Mouse (Mus musculus): ENCODE data around the gene Cfap298. TPM values are rescaled to one million over a fixed set of nuclear protein-coding genes. Genes with fewer than 3 reads are reported as not detected.

Gene Cfap298
- total RNA-seq (2015), result 8.8 and 13.9 TPM in 2 replicates
- total RNA-seq (2017), result 14.9 and 24.4 TPM in 2 replicates

GRCm38 (mm10) chr16:90934687-90935328 is at the start of gene Cfap298:
TSS of gene Cfap298 (minus strand) at chr16:90935114.
- peak; percentile 97 for ATAC-seq (ENCODE audit: poor library complexity, severe bottlenecking)

- ATAC-seq (ENCODE audit: poor library complexity, severe bottlenecking), result no peak
These were observed 36.1 kb upstream of the Cfap298 start for GRCm38 (mm10) chr16:90971004-90971403.

- no peak for ATAC-seq (ENCODE audit: poor library complexity, severe bottlenecking)
These were observed 31.3 kb upstream of the Cfap298 start for GRCm38 (mm10) chr16:90966241-90966640.

DNA sequence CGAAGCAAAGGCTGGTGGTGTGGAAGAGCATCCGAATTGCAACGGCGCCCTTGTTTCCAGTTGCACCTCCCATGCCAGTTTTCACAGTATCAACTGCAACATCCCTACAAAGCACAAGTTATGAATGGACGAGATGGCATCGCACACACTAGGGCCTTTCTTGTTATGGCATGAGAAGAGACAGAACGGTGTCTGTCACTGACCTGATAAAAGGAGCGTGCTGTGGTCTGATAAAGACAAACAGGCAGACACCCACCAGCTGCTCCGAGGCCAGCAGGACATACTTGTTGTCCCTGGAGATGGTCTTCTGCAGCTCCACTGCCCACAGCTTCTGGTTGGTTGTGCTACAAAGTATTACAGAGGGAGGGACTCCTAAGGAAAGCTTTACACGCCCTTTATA is 29.4 kb upstream of the Cfap298 start:
- ATAC-seq (ENCODE audit: poor library complexity, severe bottlenecking), result no peak; the same call in 1 of the 2 replicates

GRCm38 (mm10) chr16:90963866-90964265 is 29.0 kb upstream of the Cfap298 start:
- ATAC-seq (ENCODE audit: poor library complexity, severe bottlenecking), result no peak

- ATAC-seq (ENCODE audit: poor library complexity, severe bottlenecking), result no peak
These were observed 28.3 kb upstream of the Cfap298 start for GRCm38 (mm10) chr16:90963231-90963630.

DNA sequence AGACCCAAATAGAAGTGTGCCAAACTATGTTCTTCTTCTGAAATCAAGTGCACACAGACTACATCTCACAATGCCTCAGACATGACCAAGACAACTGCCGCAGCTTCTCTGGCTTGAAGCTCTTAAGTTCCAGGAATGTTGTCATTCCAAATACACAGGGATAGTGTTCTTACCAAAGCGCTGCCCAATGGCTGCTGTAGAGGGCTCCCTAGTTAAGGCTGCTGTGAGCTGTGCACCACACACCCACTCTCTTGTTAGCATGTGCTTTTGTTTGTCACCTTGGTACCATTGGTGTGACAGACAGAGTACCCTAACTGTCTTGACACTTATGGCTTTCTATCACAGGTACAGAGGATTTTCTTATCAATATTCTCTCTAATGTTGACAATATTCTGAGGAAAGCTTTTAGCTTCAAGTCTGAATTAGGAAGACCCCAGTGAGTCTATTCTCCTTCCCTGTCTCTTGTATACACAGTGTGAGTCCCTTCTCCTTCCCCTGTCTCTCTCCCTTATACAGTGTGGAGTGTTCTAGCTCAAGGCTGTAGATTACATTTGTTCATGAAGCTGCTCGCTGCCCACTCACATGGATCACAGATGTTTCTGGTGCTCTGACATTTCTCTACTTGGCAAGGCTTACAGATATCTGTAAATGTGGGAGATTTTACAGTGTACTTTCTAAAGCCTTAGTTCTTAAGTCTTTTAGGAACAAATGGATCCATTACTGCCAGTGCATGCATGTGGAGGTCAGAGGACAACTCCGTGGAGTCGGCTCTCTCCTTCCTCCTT is 23.6 kb upstream of the Cfap298 start:
- ATAC-seq (ENCODE audit: poor library complexity, severe bottlenecking), result no peak

DNA sequence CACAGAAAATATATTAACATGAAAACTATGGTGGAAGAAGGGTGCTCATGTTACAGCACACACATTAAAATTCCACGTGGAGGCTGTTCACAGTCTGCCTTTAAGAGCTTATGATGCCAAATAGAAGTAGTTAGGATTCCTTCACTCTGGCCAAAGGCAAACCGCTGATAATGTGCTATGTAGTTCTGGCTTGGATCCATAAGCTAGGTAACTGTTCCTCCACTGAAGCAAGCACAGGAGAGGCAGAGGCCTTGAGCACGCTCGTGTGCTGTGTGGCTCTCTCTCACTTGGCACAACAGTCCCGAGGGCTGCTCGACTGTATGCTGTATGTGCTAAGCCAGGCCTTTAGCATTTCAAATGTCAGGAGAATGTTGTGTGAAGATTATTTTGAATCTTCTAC is 20.6 kb upstream of the Cfap298 start:
- no peak for ATAC-seq (ENCODE audit: poor library complexity, severe bottlenecking)

GRCm38 (mm10) chr16:90953770-90954169 is 18.9 kb upstream of the Cfap298 start:
- ATAC-seq (ENCODE audit: poor library complexity, severe bottlenecking), result no peak

GRCm38 (mm10) chr16:90953147-90953546 is 18.2 kb upstream of the Cfap298 start:
- ATAC-seq (ENCODE audit: poor library complexity, severe bottlenecking), result no peak

DNA sequence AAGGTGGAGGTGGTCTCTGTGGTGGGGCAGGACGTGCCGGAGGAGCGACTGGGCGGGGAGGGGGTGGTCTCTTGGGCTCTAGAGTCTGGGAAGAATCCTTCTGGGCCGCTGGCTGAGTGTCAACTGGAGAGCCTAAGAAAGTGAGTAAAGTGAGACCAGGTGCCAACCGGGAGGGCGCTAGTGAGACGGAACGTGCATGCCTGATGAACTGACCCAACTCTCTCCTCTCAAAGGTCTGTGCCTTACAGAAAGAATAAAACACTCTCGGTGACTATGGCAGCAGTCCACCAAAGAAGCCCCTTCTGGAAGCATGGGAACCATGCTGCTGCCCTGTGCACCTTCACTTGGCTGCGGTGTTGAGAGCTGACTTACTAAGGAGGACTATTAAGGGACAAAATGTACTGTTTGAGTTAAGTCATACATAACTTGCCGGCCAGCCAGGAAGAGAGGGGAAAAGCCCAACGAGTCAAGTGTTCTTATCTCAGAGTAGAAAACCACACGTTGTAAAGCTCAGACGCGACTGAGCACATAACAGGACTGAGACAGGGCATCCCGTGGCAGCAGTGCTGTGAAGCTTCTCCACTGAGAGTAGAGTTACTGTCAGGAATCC is 15.5 kb upstream of the Cfap298 start:
- no peak for ATAC-seq (ENCODE audit: poor library complexity, severe bottlenecking)

DNA sequence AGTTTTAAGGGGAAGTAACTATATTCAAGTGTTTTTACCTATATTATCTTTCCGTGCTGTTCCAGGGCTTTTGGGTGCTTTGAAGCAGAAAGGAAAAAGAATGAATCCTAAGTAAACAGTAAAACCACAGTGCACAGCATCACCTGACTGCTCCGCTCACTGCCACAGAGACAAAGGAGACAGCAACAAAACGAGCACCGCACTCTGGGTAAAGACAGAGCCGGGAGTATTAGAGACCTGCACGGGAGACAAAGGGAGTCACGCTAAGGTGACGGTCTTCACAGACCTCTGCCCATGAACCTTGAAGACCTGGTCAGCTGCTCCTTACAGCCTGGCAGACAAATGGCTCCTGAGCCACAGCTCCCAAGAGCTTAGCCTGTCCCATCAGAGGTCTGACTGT is 12.1 kb upstream of the Cfap298 start:
- ATAC-seq (ENCODE audit: poor library complexity, severe bottlenecking), result no peak

- no peak for ATAC-seq (ENCODE audit: poor library complexity, severe bottlenecking)
These were observed 6.3 kb upstream of the Cfap298 start for GRCm38 (mm10) chr16:90941246-90941645.

- ATAC-seq (ENCODE audit: poor library complexity, severe bottlenecking), result peak; percentile 19
These were observed 674 bp downstream of the Cfap298 start for GRCm38 (mm10) chr16:90934193-90934686.

- no peak for ATAC-seq (ENCODE audit: poor library complexity, severe bottlenecking)
These were observed 1.3 kb downstream of the Cfap298 start for GRCm38 (mm10) chr16:90933534-90934176.

DNA sequence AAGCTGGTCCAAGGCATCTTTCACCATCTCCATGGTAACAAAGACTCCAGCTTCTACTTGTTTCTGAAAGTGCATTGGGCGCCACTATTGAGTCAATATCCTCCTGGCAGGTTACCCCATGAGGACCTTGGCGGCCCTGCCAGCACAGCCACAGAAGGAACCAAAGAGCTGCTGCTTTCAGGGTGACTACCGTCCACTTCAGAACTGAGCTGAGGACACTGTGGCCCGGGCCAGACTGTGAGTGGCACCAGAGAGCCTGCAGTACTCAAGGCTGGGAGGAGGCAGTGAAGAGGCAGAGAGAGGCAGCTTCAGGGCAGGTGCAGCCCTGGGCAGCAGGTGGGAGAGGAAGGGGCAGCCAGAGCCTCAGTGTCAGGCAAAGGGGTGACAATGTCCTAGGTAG is 7.5 kb downstream of the Cfap298 start:
- no peak for ATAC-seq (ENCODE audit: poor library complexity, severe bottlenecking)

DNA sequence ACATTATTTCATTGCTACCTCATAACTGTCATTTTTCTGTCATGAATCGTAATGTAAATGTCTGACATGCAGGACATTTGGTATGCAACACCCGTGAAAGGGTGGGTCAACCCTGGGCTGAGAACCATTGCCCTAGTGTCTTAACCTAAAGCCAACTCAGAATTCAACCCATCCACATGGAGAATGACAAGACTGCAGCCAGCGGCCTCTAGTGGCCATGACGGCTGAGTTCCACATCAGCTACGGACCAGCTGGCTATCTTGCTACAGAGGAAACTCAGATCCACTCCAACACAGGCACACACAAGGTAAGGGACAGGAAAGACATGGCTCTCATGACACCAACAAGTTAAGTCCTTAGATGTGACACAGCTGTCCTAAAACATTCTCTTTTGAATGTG is 9.5 kb downstream of the Cfap298 start:
- ATAC-seq (ENCODE audit: poor library complexity, severe bottlenecking), result peak; percentile 52; the same call in 1 of the 2 replicates

- ATAC-seq (ENCODE audit: poor library complexity, severe bottlenecking), result 0 out of 2 replicates have a peak, but pooled peaks have one; percentile 27
These were observed 10.1 kb downstream of the Cfap298 start for GRCm38 (mm10) chr16:90924606-90925370.

DNA sequence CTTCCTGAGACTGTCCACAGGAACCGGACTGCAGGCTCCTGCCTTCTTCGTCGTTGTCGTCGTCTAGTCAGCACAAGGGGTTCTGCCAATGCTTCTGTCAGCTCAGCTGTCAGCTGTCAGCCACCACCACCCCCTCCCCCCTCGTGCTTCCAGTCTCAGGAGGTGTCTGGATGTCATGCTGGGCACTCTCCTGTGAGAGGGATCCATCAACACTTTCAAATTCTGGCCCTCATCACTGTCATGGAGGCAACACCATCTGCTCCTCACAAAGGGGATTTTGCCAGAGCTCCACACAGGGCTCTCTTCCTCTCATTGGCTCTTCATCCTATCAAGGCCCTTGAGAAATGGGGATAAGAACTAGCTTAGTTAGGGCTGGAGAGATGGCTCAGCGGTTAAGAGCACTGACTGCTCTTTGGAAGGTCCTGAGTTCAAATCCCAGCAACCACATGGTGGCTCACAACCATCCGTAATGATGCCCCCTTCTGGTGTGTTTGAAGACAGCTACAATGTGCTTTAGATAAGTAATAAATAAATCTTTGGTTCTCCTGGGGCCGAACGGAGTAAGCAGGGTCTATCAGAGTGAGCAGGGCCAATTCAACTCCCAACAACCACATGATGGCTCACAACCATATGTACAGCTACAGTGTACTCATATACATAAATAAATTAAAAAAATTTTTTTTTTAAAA is 13.3 kb downstream of the Cfap298 start:
- no peak for ATAC-seq (ENCODE audit: poor library complexity, severe bottlenecking)

DNA sequence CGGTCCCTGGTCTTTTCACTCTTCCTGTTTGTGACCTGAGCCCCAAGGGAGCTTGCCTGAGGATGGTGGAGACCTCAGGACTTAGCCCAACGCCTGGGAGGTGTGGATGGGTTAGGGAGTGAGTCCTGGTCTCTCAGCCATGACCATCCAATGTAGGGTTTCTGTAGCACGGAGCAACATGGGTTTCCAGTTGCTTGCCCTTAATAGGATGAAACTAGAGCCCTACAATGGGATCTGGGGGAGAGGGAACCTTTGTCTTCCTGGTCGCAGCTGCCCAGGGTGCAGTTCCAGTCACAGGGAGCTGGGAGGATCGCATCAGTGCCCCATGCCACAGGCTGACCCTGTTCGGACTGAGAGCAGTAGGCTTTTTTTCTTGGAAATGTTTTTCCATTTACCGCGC is 17.8 kb downstream of the Cfap298 start:
- no peak for ATAC-seq (ENCODE audit: poor library complexity, severe bottlenecking)

All from megakaryocyte, adult 5-6 weeks (primary cell).